Mouse (Mus musculus) liver, embryonic 11.5 days (tissue): ENCODE results near the gene Gimap7. TPM values are rescaled to one million over a fixed set of nuclear protein-coding genes. Genes with fewer than 3 reads are reported as not detected.

Experiments used
- ATAC-seq: fragments of 200-750 bp; cut with Nextera tagmentation; replicated peaks from 2 replicates; pipeline ENCODE4 v1.8.0; 2017; ENCODE audit warnings: moderate number of reproducible peaks, mild to moderate bottlenecking, moderate TSS enrichment, moderate library complexity; ENCODE audit not compliant: low FRiP score
- DNase-seq: peaks from one replicate; pipeline ENCODE4 v3.0.0-alpha.2; 2017; ENCODE audit warnings: low spot score
- H3K27ac ChIP-seq: fragments of 300-500 bp; sonication (generic); 2 replicates; pipeline ENCODE4 v1.5.1; 2014; ENCODE audit warnings: mild to moderate bottlenecking, low read depth, low read length, control low read depth
- H3K27me3 ChIP-seq: fragments of 300-500 bp; sonication (generic); replicated peaks from 2 replicates; pipeline ENCODE4 v1.6.1; 2014; ENCODE audit warnings: low read length, mixed read lengths; ENCODE audit not compliant: control insufficient read depth, insufficient read depth
- H3K36me3 ChIP-seq: fragments of 300-500 bp; sonication (generic); 2 replicates; pipeline ENCODE4 v1.6.1; 2014; ENCODE audit warnings: mild to moderate bottlenecking, low read length, moderate library complexity, mixed read lengths; ENCODE audit not compliant: control insufficient read depth, insufficient read depth
- H3K4me1 ChIP-seq: fragments of 300-500 bp; sonication (generic); replicated peaks from 2 replicates; pipeline ENCODE4 v1.6.1; 2014; ENCODE audit warnings: low read length, mixed read lengths; ENCODE audit not compliant: control insufficient read depth, insufficient read depth
- H3K4me2 ChIP-seq: fragments of 300-500 bp; sonication (generic); 2 replicates; pipeline ENCODE4 v1.6.1; 2014; ENCODE audit warnings: mild to moderate bottlenecking, control low read depth, moderate library complexity
- H3K4me3 ChIP-seq: fragments of 300-500 bp; sonication (generic); 2 replicates; pipeline ENCODE4 v1.5.1; 2014; ENCODE audit warnings: low read depth, low read length, control low read depth
- H3K9ac ChIP-seq: fragments of 300-500 bp; sonication (generic); 2 replicates; pipeline ENCODE4 v1.6.1; 2014; ENCODE audit warnings: low read depth, low read length, control low read depth
- H3K9me3 ChIP-seq: fragments of 300-500 bp; sonication (generic); 2 replicates; pipeline ENCODE4 v1.6.1; 2016; ENCODE audit warnings: low read length, inconsistent platforms, mixed read lengths; ENCODE audit not compliant: control insufficient read depth
- WGBS: fragments of 180-500 bp; shearing (Covaris S2); extraction: QIAGEN DNeasy Blood & Tissue Kit; methylation state at CpG from one replicate; pipeline ENCODE4 v1.1.7; 2014; 5-methylcytosine and 5-hydroxymethylcytosine counted together
- polyA plus RNA-seq: library from polyadenylated mRNA; unstranded; fragments of >200 nt; fragmentation: Nextera tagmentation; extraction: Ambion mirVana; gene quantifications from 2 replicates; pipeline ENCODE4 v1.2.1, GENCODE M21; 2014

The Gimap7 gene
- polyA plus RNA-seq, 1 experiment from 2014 or later = not detected

DNA sequence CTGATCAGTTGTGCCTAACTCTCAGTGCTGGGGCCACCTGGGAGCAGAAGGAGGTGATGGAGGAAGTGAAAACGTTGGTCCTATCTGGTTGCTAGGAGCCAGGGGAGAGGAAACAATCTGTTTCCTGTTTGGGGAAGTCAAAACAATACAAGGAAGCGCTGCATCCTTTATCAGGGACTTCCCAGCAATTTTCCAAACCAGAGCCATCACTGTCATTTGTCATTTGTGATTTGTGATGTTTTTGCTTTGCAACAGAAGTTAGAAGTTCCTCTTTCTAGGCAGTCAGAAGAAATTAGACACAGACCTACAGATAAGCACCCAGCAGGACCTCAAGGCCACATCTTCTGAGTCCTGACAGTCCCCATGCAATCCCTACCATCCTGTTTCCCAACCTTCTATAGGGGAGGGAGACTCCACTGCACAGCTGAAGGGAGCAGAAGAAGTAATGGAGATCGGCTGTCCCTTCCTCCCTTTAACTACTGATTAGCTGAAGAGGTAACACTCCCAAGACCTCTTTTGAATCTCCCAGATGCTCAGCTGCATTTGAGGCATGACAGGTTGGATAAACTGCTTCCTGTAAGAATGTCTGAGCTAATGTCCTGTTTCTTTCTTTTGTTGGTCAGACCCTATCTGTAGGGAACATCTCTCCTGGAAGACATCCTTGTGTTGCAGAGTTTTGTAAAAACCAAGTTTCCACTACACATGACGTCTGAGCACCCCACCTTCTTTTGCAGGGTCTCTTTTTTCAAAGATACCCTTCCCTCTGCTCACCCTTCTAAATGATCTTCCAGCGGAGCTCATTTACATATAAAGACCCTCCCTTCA lies 18.0 kb upstream of the Gimap7 start:
- H3K4me3 ChIP-seq = no peak overlapping the region
- ATAC-seq (no peak; the same call in 1 of the 2 replicates), DNase-seq (no peak)
- no peaks in the 10 kb centered on the region; the same call in 1 of the 2 replicates for H3K27me3 ChIP-seq
- H3K9ac ChIP-seq = no peak overlapping the region
- no peaks in the 10 kb centered on the region for H3K9me3 ChIP-seq
- no peaks in the 10 kb centered on the region for H3K4me1 ChIP-seq
- 28% methylated on average over 5 of the region's 5 CpGs for WGBS
- no peaks in the 10 kb centered on the region for H3K36me3 ChIP-seq
- no peak overlapping the region for H3K27ac ChIP-seq
- H3K4me2 ChIP-seq = no peak overlapping the region

DNA sequence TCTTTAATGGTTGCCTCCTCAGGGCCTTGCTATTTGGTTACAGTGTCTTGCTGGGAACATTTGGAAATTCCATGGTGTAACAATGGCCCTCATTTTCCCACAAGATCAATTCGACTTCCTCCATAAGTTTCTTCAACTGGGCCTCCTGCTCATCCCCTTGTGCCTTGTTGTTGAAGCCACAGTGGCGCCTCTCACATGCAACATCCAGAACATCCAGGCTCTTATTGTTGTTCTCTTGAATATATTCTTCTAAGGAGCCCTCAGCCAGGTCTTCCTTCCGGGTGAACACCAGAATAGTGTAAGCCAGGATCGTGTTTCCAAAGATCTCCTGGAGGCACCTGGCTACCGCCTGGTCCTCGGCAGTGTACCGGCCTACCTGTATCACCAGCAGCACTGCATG lies 16.3 kb upstream of the Gimap7 start:
- Histone ChIP-seq H3K27me3 (no peaks in the 10 kb centered on the region; the same call in 1 of the 2 replicates), H3K4me1 (no peaks in the 10 kb centered on the region), H3K9me3 (no peaks in the 10 kb centered on the region), H3K27ac (no peak overlapping the region), H3K4me2 (no peak overlapping the region), H3K36me3 (no peaks in the 10 kb centered on the region), H3K9ac (no peak overlapping the region), H3K4me3 (no peak overlapping the region)
- DNase-seq (no peak), ATAC-seq (no peak)
- WGBS = 84% methylated on average over 7 of the region's 7 CpGs

DNA sequence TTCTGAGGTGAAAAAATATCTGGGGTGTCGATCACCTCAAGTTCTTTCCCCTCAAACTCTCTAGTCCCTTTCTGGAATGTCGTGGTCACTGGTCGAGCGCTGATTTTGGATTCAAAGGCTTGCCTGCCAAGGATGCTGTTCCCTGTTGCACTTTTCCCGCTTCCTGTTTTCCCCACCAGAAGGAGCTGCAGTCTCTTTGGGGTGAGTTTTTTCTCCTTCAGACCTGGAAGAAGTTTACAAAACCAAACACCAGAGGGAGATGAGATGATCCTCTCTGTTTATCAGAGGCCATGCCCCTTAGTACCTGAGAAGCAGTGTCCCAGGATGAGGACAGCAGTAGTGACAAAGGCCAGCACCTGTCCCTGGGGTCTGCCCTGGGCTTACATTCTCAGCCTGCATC lies 15.8 kb upstream of the Gimap7 start:
- Histone ChIP-seq H3K9me3 (no peaks in the 10 kb centered on the region), H3K4me3 (no peak overlapping the region), H3K27me3 (no peaks in the 10 kb centered on the region; the same call in 1 of the 2 replicates), H3K4me2 (no peak overlapping the region), H3K27ac (no peak overlapping the region), H3K36me3 (no peaks in the 10 kb centered on the region), H3K9ac (no peak overlapping the region), H3K4me1 (no peaks in the 10 kb centered on the region)
- ATAC-seq = no peak
- WGBS = 78% methylated on average over 5 of the region's 5 CpGs
- no peak for DNase-seq

DNA sequence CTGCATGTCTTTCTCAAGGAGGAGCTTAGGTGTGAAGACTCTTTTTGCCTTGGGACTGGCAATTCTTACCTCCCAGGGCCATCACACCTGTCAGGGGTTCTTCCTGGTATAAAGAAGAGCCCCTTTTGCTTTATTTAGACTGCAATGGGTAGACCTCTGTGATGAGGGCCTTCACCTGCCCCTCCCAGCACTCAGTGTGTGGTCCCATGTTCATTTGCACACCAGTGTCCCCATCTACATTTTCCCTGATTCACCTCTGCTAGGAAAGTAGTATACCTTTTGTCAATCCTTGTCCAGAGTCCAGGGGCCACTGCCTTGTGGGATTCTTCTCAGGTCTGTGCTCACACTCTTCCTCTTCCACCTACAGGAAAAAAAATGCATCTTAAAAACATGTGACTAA lies 14.3 kb upstream of the Gimap7 start:
- no peak for ATAC-seq
- H3K9ac ChIP-seq = no peak overlapping the region
- no peak overlapping the region for H3K27ac ChIP-seq
- H3K9me3 ChIP-seq = no peaks in the 10 kb centered on the region
- H3K4me3 ChIP-seq = no peak overlapping the region
- no peak overlapping the region for H3K4me2 ChIP-seq
- no peak for DNase-seq
- H3K27me3 ChIP-seq = no peaks in the 10 kb centered on the region; the same call in 1 of the 2 replicates
- H3K4me1 ChIP-seq = no peaks in the 10 kb centered on the region
- no peaks in the 10 kb centered on the region for H3K36me3 ChIP-seq

DNA sequence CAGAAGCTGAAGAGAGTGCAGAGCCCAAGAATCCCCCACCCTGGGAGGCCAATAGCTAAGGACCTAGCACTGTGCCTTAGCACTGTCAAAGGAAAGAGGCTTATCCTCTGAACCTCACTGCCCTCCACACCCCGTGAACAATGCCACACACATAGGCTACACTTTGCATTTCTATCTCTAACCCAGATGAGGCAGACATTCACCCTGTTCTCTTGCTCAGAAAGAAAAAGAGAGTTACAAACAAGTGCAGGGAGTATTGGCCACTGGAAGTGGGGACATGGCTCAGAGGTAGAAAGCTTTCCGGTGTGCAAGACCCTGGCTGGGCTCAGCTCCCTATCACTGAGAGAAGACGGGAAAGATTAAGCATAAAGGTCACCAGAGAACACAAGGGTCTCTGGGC lies 12.3 kb upstream of the Gimap7 start:
- Histone ChIP-seq H3K27ac (no peak overlapping the region), H3K9ac (no peak overlapping the region), H3K9me3 (no peaks in the 10 kb centered on the region), H3K27me3 (no peaks in the 10 kb centered on the region), H3K4me3 (peak overlapping the region; percentile 5; the same call in 1 of the 2 replicates), H3K4me2 (peak overlapping the region; percentile 20), H3K36me3 (no peaks in the 10 kb centered on the region), H3K4me1 (no peaks in the 10 kb centered on the region)
- ATAC-seq = no peak
- 58% methylated on average over 3 of the region's 3 CpGs for WGBS
- no peak for DNase-seq

DNA sequence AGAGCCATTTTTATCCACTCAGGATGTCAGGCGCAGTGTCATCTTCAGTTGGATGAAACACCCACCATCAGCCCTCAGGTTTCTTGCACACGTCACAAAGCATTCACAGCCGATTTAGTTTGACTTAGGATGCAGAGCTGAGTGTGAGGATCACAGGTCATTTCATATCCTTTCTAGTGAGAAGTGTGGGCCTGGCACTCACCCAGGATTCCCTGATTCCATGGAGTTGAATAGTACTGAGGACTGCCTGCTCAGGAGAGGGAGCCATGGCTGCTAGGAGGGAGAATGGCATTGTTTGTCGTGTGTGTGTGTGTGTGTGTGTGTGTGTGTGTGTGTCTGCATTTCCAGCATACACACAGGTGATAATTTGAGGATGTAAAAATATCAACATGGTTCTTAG lies 1.9 kb downstream of the Gimap7 start:
- DNase-seq (no peak), ATAC-seq (no peak)
- Histone ChIP-seq H3K9me3 (no peaks in the 10 kb centered on the region), H3K27ac (no peak overlapping the region), H3K36me3 (no peaks in the 10 kb centered on the region), H3K9ac (no peak overlapping the region), H3K4me2 (no peak overlapping the region), H3K27me3 (no peaks in the 10 kb centered on the region), H3K4me1 (no peaks in the 10 kb centered on the region), H3K4me3 (no peak overlapping the region)
- WGBS = 75% methylated on average over 4 of the region's 4 CpGs

DNA sequence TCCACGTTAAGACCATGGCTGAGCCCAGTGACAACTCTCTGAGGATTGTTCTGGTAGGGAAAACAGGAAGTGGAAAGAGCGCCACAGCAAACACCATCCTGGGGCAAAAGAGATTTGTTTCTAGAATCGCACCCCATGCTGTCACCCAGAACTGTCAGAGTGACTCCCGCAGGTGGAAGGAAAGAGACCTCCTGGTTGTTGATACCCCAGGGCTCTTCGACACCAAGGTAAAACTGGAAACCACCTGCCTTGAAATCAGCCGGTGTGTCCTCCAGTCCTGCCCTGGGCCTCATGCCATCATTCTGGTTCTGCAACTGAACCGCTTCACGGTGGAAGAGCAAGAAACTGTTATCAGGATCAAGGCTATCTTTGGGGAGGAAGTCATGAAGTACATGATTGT lies 5.0 kb downstream of the Gimap7 start:
- Histone ChIP-seq H3K4me2 (no peak overlapping the region), H3K4me3 (no peak overlapping the region), H3K4me1 (no peaks in the 10 kb centered on the region), H3K9me3 (no peaks in the 10 kb centered on the region), H3K36me3 (no peaks in the 10 kb centered on the region), H3K27ac (no peak overlapping the region), H3K9ac (no peak overlapping the region), H3K27me3 (no peaks in the 10 kb centered on the region)
- DNase-seq (no peak), ATAC-seq (no peak)
- 72% methylated on average over 8 of the region's 8 CpGs for WGBS

DNA sequence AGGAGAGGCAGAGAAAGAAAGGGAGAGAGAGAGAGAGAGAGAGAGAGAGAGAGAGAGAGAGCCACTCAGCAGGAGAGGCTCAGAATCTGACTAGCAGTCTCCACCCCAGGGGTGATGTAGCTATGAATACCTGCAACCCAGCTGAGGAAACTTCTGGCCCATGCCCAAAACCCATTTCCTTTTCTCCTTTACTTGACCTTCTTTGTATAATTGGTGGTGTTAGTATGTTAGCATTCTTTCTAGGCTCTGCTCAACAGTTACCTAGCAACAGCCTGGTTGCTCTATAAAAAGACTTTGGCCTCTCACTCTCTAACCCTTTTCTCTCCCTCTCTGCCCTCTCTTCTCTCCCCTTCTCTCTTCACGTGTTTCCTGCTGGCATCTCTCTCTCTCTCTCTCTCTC lies 7.1 kb downstream of the Gimap7 start:
- Histone ChIP-seq H3K4me1 (no peaks in the 10 kb centered on the region), H3K36me3 (no peaks in the 10 kb centered on the region), H3K9me3 (no peaks in the 10 kb centered on the region), H3K9ac (no peak overlapping the region), H3K27ac (no peak overlapping the region), H3K4me3 (no peak overlapping the region), H3K27me3 (no peaks in the 10 kb centered on the region), H3K4me2 (no peak overlapping the region)
- DNase-seq = no peak
- WGBS = 20% methylated on average over 1 of the region's 1 CpGs
- ATAC-seq = no peak

DNA sequence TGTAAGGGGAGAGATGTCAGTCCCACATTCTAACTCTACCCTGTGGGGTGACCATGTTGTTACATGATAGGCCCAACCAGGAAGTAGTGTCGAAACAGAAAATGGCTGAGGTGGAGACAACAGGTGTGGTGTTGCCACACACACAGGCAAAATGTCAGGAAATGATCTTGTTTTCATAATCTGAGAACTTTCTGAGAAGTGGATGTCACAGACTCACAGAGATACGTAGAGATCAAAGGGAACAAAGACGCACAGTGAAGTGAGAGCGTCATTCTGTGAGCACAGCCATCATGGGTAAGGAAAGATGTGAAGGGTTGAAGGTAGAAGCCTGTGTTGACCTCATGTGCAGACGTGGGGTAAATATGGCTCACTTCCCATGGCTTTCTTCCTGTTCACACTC lies 9.3 kb downstream of the Gimap7 start:
- H3K27me3 ChIP-seq = no peaks in the 10 kb centered on the region
- H3K4me2 ChIP-seq = no peak overlapping the region
- no peaks in the 10 kb centered on the region for H3K9me3 ChIP-seq
- no peaks in the 10 kb centered on the region for H3K4me1 ChIP-seq
- DNase-seq (no peak), ATAC-seq (no peak)
- no peaks in the 10 kb centered on the region for H3K36me3 ChIP-seq
- 82% methylated on average over 5 of the region's 5 CpGs for WGBS
- H3K4me3 ChIP-seq = no peak overlapping the region
- no peak overlapping the region for H3K27ac ChIP-seq
- H3K9ac ChIP-seq = no peak overlapping the region
